Mouse (Mus musculus) bone marrow, adult 2 months (tissue): ENCODE results near the gene Wdr86.

Experiments used
- CTCF ChIP-seq: fragments of 200-500 bp; IDR thresholded peaks from 2 replicates; pipeline ENCODE4 v1.5.1; 2011; ENCODE audit warnings: low read length, control low read depth; ENCODE audit not compliant: control insufficient read depth, insufficient read depth
- POLR2A ChIP-seq: fragments of 200-500 bp; IDR thresholded peaks from 2 replicates; pipeline ENCODE4 v1.6.1; 2011; ENCODE audit warnings: low read depth, mild to moderate bottlenecking, control low read depth, low read length, borderline replicate concordance; ENCODE audit not compliant: control insufficient read depth

GRCm38 (mm10) chr5:24730488-24730871, at the start of gene Wdr86:
- no peak for TF ChIP-seq POLR2A
- no peak for TF ChIP-seq CTCF
